Mouse (Mus musculus) adrenal gland, adult 18-20 months (tissue): ENCODE results near the gene Gm21739. TPM values are rescaled to one million over a fixed set of nuclear protein-coding genes. Genes with fewer than 3 reads are reported as not detected.
"Not testable (repeated sequence)": the region's sequence is repeated elsewhere in the genome, so short reads cannot be mapped to it uniquely, and the experiment has no call there.

Experiments used
- DNase-seq, 2 experiments: peaks; one replicate each; pipeline ENCODE4 v3.0.0; 2021 to 2022; ENCODE audit warnings: low spot score in 2 of 2
- long read RNA-seq, 2 experiments: library from polyadenylated mRNA; stranded (forward); transcript quantifications; one replicate each; pipeline ENCODE4 v2.0.0; 2021
- total RNA-seq, 2 experiments: library from RNA; stranded (reverse); gene quantifications; 1 replicate in 1 of 2; 2 replicates in 1 of 2; pipeline ENCODE4 v1.2.3; 2021

Gene Gm21739
- total RNA-seq: not detected
- long read RNA-seq, experiment 1: 0 reads
- long read RNA-seq, experiment 2: 0 reads

GRCm38 (mm10) chrY:44264344-44264743, at the start of gene Gm21739:
Gm21739 (minus strand) TSS chrY:44264444.
- not testable (repeated sequence) for DNase-seq
